Mouse (Mus musculus) heart, postnatal 0 days (tissue): ENCODE data around the gene Dnajc9.

ENCODE experiments used
- CTCF ChIP-seq: IDR thresholded peaks from 2 replicates; pipeline ENCODE4 v1.5.1; 2016; ENCODE audit warnings: antibody characterized with exemption, control low read depth, low read depth
- EP300 ChIP-seq: IDR thresholded peaks from 2 replicates; pipeline ENCODE4 v1.6.1; 2016; ENCODE audit warnings: antibody characterized with exemption, low read depth

GRCm38 (mm10) chr14:20429833-20430232 is 41.1 kb upstream of the Dnajc9 start:
- TF ChIP-seq CTCF, result no peak
- no peak for TF ChIP-seq EP300
